Mouse (Mus musculus) C2C12 (cell line): ENCODE measurements around the gene Prdm8. TPM values are rescaled to one million over a fixed set of nuclear protein-coding genes. Genes with fewer than 3 reads are reported as not detected.

Experiments used
- H3K27me3 ChIP-seq: one replicate; pipeline ENCODE4 v1.6.1; 2011; ENCODE audit not compliant: control insufficient read depth, insufficient read depth, insufficient read length
- H3K36me3 ChIP-seq: one replicate; pipeline ENCODE4 v1.6.1; 2011; ENCODE audit not compliant: control insufficient read depth, insufficient read depth
- H3K4me3 ChIP-seq: one replicate; pipeline ENCODE4 v1.5.1; 2011; ENCODE audit warnings: mild to moderate bottlenecking, control low read depth; ENCODE audit not compliant: poor library complexity, insufficient read depth, severe bottlenecking
- H3K79me2 ChIP-seq: one replicate; pipeline ENCODE4 v1.6.1; 2011; ENCODE audit not compliant: control insufficient read depth, insufficient read depth
- H3K79me3 ChIP-seq: one replicate; pipeline ENCODE4 v1.6.1; 2011; ENCODE audit warnings: low read depth, control low read depth
- H3ac ChIP-seq: one replicate; pipeline ENCODE3; 2011; ENCODE audit warnings: low read depth; ENCODE audit not compliant: control insufficient read depth, insufficient read length
- CEBPB ChIP-seq: IDR thresholded peaks from one replicate; pipeline ENCODE4 v1.6.1; 2011; ENCODE audit warnings: low read depth, mild to moderate bottlenecking, control low read depth, moderate library complexity
- CTCF ChIP-seq: IDR thresholded peaks from one replicate; pipeline ENCODE4 v1.5.1; 2011; ENCODE audit not compliant: control insufficient read depth, insufficient read depth, insufficient read length
- FOSL1 ChIP-seq: IDR thresholded peaks from one replicate; pipeline ENCODE4 v1.8.0; 2011; ENCODE audit warnings: mild to moderate bottlenecking, low read length; ENCODE audit not compliant: poor library complexity, insufficient read depth, severe bottlenecking
- MAX ChIP-seq: IDR thresholded peaks from one replicate; pipeline ENCODE4 v1.6.1; 2011; ENCODE audit warnings: mild to moderate bottlenecking, control low read depth
- MYOD1 ChIP-seq: IDR thresholded peaks from one replicate; pipeline ENCODE4 v1.6.1; 2011; ENCODE audit warnings: low read depth; ENCODE audit not compliant: control insufficient read depth, insufficient read length
- MYOG ChIP-seq: IDR thresholded peaks from one replicate; pipeline ENCODE4 v1.6.1; 2011; ENCODE audit not compliant: control insufficient read depth, insufficient read length; ENCODE audit errors: extremely low read depth
- USF1 ChIP-seq: IDR thresholded peaks from one replicate; pipeline ENCODE4 v1.6.1; 2011; ENCODE audit warnings: low read depth, mild to moderate bottlenecking, control low read depth, moderate library complexity
- polyA plus RNA-seq: library from polyadenylated mRNA; unstranded; fragments of >200 nt; fragmentation: generic; extraction: Trizol; gene quantifications from one replicate; pipeline ENCODE4 v1.2.1, GENCODE M21; 2012; ENCODE audit warnings: missing spikeins

Gene Prdm8
- polyA plus RNA-seq, 1 experiment, result 1.7 TPM

DNA sequence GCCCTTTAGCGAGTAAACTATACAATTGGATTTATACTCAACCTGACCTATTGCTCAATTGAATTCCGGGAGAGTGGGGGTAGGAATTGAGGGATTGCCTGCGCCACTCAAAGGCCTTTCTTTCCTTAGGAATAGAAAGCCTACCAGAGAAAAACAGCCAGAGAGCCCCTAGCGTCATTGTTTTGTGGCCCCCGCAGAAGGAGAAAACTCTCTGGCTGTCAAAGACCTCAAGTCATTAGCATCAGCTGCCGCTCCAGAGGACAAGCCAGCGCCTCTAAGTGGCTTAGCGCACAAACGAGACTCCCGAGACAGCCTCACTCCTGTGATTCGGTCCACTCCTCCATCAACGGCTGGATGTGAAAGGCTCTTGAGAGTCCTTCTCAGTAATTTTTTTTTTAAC lies 12.6 kb downstream of the Prdm8 start:
- Histone ChIP-seq H3K79me3 (no peaks in the 10 kb centered on the region), H3K36me3 (no peaks in the 10 kb centered on the region), H3K27me3 (no peaks in the 10 kb centered on the region), H3ac (no peak overlapping the region), H3K79me2 (no peaks in the 10 kb centered on the region), H3K4me3 (no peak overlapping the region)
- TF ChIP-seq MAX (no peak), CEBPB (no peak), MYOG (no peak), MYOD1 (no peak), FOSL1 (no peak)

DNA sequence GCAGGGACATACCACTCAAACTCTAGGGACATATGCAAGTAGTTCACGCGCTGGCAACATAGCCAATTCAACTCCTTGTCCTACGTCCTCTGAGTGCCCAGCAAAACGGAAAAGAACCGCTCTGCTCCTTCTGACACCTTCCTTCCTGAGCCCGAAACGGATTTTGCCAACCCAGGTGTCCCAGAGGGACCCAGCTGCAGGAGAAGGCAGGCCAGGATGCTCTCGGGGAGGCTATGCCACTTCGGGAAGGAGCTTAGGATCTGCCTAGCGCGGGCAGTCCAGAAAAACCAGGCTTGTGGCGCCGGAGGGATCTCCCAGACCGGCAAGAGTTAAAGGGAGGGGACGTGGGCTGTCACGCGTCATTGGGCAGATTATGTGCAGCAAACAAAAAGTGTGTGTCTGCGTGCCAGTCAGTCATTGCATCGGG lies 13.5 kb downstream of the Prdm8 start:
- Histone ChIP-seq H3K79me2 (no peaks in the 10 kb centered on the region), H3ac (no peak overlapping the region), H3K4me3 (no peak overlapping the region), H3K36me3 (no peaks in the 10 kb centered on the region), H3K27me3 (no peaks in the 10 kb centered on the region), H3K79me3 (no peaks in the 10 kb centered on the region)
- no peak for TF ChIP-seq MAX
- no peak for TF ChIP-seq FOSL1
- TF ChIP-seq MYOD1, result no peak
- no peak for TF ChIP-seq MYOG
- no peak for TF ChIP-seq USF1
- no peak for TF ChIP-seq CTCF
- no peak for TF ChIP-seq CEBPB

DNA sequence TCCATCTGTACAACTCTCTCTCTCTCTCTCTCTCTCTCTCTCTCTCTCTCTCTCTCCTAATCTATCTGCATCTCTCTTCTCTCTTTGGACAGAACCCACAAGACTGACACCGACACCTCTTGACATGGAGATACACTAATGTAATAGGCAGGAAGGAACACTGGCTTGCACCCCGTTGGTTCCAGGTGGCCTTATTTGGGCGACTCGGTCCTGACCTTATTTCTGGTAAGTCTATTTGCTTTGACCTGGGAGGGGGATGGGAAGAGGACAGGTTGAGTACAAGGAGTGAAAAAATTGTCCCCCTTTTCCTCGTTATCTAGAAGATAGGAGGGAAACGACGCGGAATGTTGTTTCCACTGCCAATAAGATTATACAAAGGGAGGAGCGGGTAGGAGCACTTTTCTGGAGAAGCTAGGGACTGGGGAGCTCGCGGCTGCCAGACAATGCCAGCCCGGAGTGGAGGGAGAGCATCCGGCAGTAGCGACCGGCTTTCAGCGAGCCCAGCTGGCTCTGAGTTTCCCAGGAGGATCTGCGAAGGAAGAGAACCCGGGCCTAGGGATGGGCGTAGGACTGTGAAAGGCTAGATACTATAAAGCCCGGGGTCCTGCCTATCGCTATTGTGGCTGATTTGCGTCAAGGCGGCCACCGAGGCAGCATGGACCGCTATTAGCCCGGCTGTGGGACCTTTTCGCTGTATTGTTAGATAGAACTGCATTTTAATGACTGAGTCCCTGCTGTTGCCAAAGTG lies 14.1 kb downstream of the Prdm8 start:
- Histone ChIP-seq H3K36me3 (no peaks in the 10 kb centered on the region), H3K79me3 (no peaks in the 10 kb centered on the region), H3K4me3 (no peak overlapping the region), H3ac (no peak overlapping the region), H3K79me2 (no peaks in the 10 kb centered on the region), H3K27me3 (no peaks in the 10 kb centered on the region)
- no peak for TF ChIP-seq FOSL1

DNA sequence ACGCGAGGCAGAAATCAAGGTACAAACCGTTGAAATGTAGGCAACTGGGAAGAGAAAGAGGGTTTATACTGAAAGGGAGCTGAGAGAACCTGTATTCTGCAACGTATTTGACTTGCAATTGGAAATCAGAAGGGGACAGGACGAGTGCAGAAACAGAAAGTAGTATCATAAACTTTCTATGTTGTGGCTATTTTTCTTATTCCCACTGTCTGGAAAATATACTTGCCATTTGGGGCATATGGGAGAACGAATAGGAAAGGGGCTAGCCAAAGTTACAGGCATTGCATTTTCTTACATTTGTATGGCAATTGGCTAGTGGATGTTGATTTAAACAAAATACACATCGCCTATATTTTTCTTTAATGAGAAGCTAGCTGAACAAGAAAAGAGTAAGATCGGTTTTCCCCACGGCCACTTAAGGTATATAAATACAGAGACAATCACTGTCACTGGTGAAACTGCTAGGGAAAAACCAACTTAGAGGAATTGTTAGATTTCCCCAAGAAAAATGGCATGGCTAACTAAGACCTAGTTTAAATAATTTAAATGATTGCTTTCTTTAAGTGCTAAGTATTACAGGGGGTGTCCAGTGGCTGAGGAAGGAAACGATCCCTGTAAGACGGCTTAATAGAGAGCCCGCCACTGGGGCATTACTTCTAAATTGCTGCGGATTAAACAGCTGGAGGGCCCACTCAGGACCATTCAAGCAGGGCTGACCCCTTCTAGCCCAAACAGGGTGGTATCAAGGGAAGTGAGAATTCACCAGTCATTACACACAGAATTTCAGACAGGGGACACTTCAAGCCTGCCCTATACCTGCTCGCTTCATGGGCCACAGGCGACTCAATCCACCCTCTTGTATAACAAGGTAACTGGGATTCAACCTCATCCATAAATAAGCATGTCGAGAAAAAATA lies 14.9 kb downstream of the Prdm8 start:
- no peak overlapping the region for H3K4me3 ChIP-seq
- no peaks in the 10 kb centered on the region for H3K27me3 ChIP-seq
- H3K79me3 ChIP-seq, result no peaks in the 10 kb centered on the region
- H3K79me2 ChIP-seq, result no peaks in the 10 kb centered on the region
- no peaks in the 10 kb centered on the region for H3K36me3 ChIP-seq
- no peak overlapping the region for H3ac ChIP-seq
- TF ChIP-seq MAX, result no peak
- TF ChIP-seq CEBPB, result no peak
- no peak for TF ChIP-seq CTCF
- no peak for TF ChIP-seq USF1
- TF ChIP-seq MYOG, result no peak
- no peak for TF ChIP-seq MYOD1
- no peak for TF ChIP-seq FOSL1

DNA sequence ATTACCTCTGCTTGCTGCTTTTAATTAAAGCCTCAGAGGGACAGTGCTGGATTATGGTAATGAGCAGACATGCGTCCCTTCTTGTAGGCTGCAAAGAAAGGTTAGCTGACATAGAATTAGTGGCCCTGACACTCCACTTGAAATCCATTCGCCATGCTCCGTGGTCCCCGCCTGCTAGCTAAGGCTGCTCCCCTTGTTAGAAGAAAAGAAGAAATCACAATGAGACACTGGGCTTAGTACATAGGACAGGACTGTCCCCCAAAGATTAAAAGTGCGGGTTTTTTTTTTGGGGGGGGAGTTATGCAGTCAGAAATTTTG lies 15.6 kb downstream of the Prdm8 start:
- H3K27me3 ChIP-seq, result no peaks in the 10 kb centered on the region
- H3K79me2 ChIP-seq, result no peaks in the 10 kb centered on the region
- H3K4me3 ChIP-seq, result no peak overlapping the region
- H3K79me3 ChIP-seq, result no peaks in the 10 kb centered on the region
- H3ac ChIP-seq, result no peak overlapping the region
- TF ChIP-seq FOSL1 (no peak), CTCF (no peak), MYOD1 (no peak), CEBPB (no peak), MYOG (no peak), MAX (no peak), USF1 (no peak)
- no peaks in the 10 kb centered on the region for H3K36me3 ChIP-seq
